8 mouse cellular contexts compared by ENCODE assay signal in genomic region chr6:108476797-108477235, GRCm38 (mm10).
DNase-seq lines count a peak whose midpoint lies in the region; ATAC-seq lines count a peak whose summit lies in the region.

No protein-coding gene starts in this region.

- no peaks in the 10 kb centered on the region for H3K27me3 ChIP-seq in lung, embryonic 16.5 days (ENCODE audit: control insufficient read depth, insufficient read depth, low read depth, low read length)

- H3K4me3 ChIP-seq in lung, embryonic 16.5 days (ENCODE audit: low read length), result no peak overlapping the region

- no peak overlapping the region for H3K4me2 ChIP-seq in lung, embryonic 16.5 days (ENCODE audit: low read depth, low read length)

- H3K9me3 ChIP-seq in lung, embryonic 16.5 days (ENCODE audit: control insufficient read depth, low read length), result no peaks in the 10 kb centered on the region

- ATAC-seq in lung, embryonic 16.5 days (ENCODE audit: low read depth), result peak; percentile 34; the same call in 1 of the 2 replicates
- ATAC-seq in erythroblast, adult 5-6 weeks (replicated peaks; ENCODE audit: low FRiP score, poor library complexity, severe bottlenecking), result no peak

- WGBS in lung, embryonic 16.5 days, result 38% methylated on average over 8 of the region's 8 CpGs

- peak; percentile 63 to 78 for DNase-seq in urinary bladder, adult 18-20 months (ENCODE audit: low spot score in 2 of 2)
- no peak for DNase-seq in urinary bladder, postnatal 10 days (ENCODE audit: low spot score)
- DNase-seq in heart, postnatal 4 days, result peak; percentile 59
- DNase-seq in frontal cortex, postnatal 36 days (ENCODE audit: low spot score in 2 of 2), result no peak
- no peak for DNase-seq in thymus, adult 18-20 months
- no peak for DNase-seq in Muller cell, postnatal 12 days (ENCODE audit: inconsistent ontology term)

- peaks cover 7% of the 10 kb centered on the region for H3K4me1 ChIP-seq in lung, embryonic 16.5 days (replicated peaks; ENCODE audit: control insufficient read depth, insufficient read depth, low read length)

- peak overlapping the region; percentile 40; the same call in 1 of the 2 replicates for H3K27ac ChIP-seq in lung, embryonic 16.5 days (ENCODE audit: low read length)

- H3K9ac ChIP-seq in lung, embryonic 16.5 days (ENCODE audit: low read length), result no peak overlapping the region

- peaks cover 4% of the 10 kb centered on the region; the same call in 1 of the 2 replicates for H3K36me3 ChIP-seq in lung, embryonic 16.5 days (ENCODE audit: control insufficient read depth, insufficient read depth, low read length)

Comparison
In these comparisons a context has a peak if more than half of its experiments do, and no peak if none do; other contexts are left out.
1. DNase-seq: peak in urinary bladder, adult 18-20 months (2 of 2) and heart, postnatal 4 days (single experiment); none in urinary bladder, postnatal 10 days (single experiment), frontal cortex, postnatal 36 days (0 of 2), thymus, adult 18-20 months (0 of 2) and Muller cell, postnatal 12 days (single experiment).